ENCODE assay signal across 28 mouse cellular contexts in genomic region chr12:100012839-100013238, GRCm38 (mm10). TPM values are rescaled to one million over a fixed set of nuclear protein-coding genes. Genes with fewer than 3 reads are reported as not detected.
DNase-seq lines count a peak whose midpoint lies in the region; ATAC-seq and TF ChIP-seq lines count a peak whose summit lies in the region.
"Had no signal": no experiment of that assay in that cellular context is flagged by ENCODE, and none has a peak within 500 bp of the region (broad histone marks: within the 10 kb centered on the region; RNA-seq: fewer than 3 reads in every experiment).

No protein-coding gene starts in this region.

- ATAC-seq in liver, embryonic 12.5 days, result no peak
- ATAC-seq in monocyte, adult 5-6 weeks (replicated peaks; ENCODE audit: insufficient number of reproducible peaks, low FRiP score, low TSS enrichment, poor library complexity, severe bottlenecking), result peak; percentile 79
- ATAC-seq: forebrain, embryonic 15.5 days; Patski had no signal

- TF ChIP-seq CTCF in liver, adult 2 months (IDR thresholded peaks at IDR 0.05; ENCODE audit: low read depth, low read length), result no peak
- TF ChIP-seq CTCF in bone marrow macrophage, adult 2 months (IDR thresholded peaks at IDR 0.05; ENCODE audit: low read depth, low read length), result no peak

- no peak overlapping the region for H3K27ac ChIP-seq in liver, adult 2 months (replicated peaks; ENCODE audit: insufficient read depth, low read depth, low read length)
- H3K27ac ChIP-seq in liver, embryonic 12.5 days, result no peak overlapping the region
- H3K27ac ChIP-seq in bone marrow macrophage, adult 2 months (ENCODE audit: insufficient read depth, low read depth, low read length), result peak overlapping the region; percentile 73
- H3K27ac ChIP-seq in macrophage, result peak overlapping the region; percentile 73
- H3K27ac ChIP-seq: embryonic facial prominence, embryonic 10.5 days; embryonic facial prominence, embryonic 13.5 days; forebrain, embryonic 12.5 days; forebrain, embryonic 15.5 days; heart, adult 2 months; heart, embryonic 10.5 days; hindbrain, embryonic 12.5 days; hindbrain, embryonic 15.5 days had no signal

- no peaks in the 10 kb centered on the region for H3K36me3 ChIP-seq in liver, adult 2 months (ENCODE audit: control insufficient read depth, insufficient read depth, low read length)
- H3K36me3 ChIP-seq in liver, embryonic 12.5 days, result no peaks in the 10 kb centered on the region
- H3K36me3 ChIP-seq in macrophage (ENCODE audit: inconsistent target), result no peaks in the 10 kb centered on the region
- H3K36me3 ChIP-seq: embryonic facial prominence, embryonic 10.5 days; embryonic facial prominence, embryonic 13.5 days; forebrain, embryonic 12.5 days; forebrain, embryonic 15.5 days; G1E; heart, embryonic 10.5 days; hindbrain, embryonic 12.5 days; hindbrain, embryonic 15.5 days had no signal

- 87% methylated on average over 3 of the region's 3 CpGs for WGBS in liver, adult 2 months
- WGBS in liver, embryonic 12.5 days (ENCODE audit: insufficient replicate concordance), result 70% methylated on average over 3 of the region's 3 CpGs
- 45% methylated on average over 3 of the region's 3 CpGs for WGBS in macrophage (ENCODE audit: missing documents)

- no peak overlapping the region for H3K9ac ChIP-seq in liver, adult 2 months (ENCODE audit: low read depth, low read length)
- H3K9ac ChIP-seq in liver, embryonic 12.5 days, result no peak overlapping the region
- H3K9ac ChIP-seq: embryonic facial prominence, embryonic 13.5 days; forebrain, embryonic 12.5 days; forebrain, embryonic 15.5 days; hindbrain, embryonic 12.5 days; hindbrain, embryonic 15.5 days had no signal

- H3K4me1 ChIP-seq in liver, adult 2 months (ENCODE audit: control insufficient read depth, insufficient read depth, low read length), result no peaks in the 10 kb centered on the region
- no peaks in the 10 kb centered on the region for H3K4me1 ChIP-seq in liver, embryonic 12.5 days
- H3K4me1 ChIP-seq in bone marrow macrophage, adult 2 months (ENCODE audit: control insufficient read depth, insufficient read depth, low read length), result peaks cover 34% of the 10 kb centered on the region
- H3K4me1 ChIP-seq: embryonic facial prominence, embryonic 10.5 days; embryonic facial prominence, embryonic 13.5 days; forebrain, embryonic 12.5 days; forebrain, embryonic 15.5 days; heart, embryonic 10.5 days; hindbrain, embryonic 12.5 days; hindbrain, embryonic 15.5 days had no signal

- H3K9me3 ChIP-seq in liver, embryonic 12.5 days (replicated peaks), result no peaks in the 10 kb centered on the region
- H3K9me3 ChIP-seq: embryonic facial prominence, embryonic 10.5 days; embryonic facial prominence, embryonic 13.5 days; forebrain, embryonic 12.5 days; forebrain, embryonic 15.5 days; G1E; heart, embryonic 10.5 days; hindbrain, embryonic 12.5 days; hindbrain, embryonic 15.5 days had no signal

- H3K4me2 ChIP-seq in liver, embryonic 12.5 days, result no peak overlapping the region
- H3K4me2 ChIP-seq: embryonic facial prominence, embryonic 13.5 days; forebrain, embryonic 12.5 days; forebrain, embryonic 15.5 days; hindbrain, embryonic 12.5 days; hindbrain, embryonic 15.5 days had no signal

- no peaks in the 10 kb centered on the region for H3K27me3 ChIP-seq in liver, adult 2 months (ENCODE audit: control insufficient read depth, insufficient read depth, low read length)
- no peaks in the 10 kb centered on the region for H3K27me3 ChIP-seq in liver, embryonic 12.5 days (replicated peaks)
- H3K27me3 ChIP-seq: CH12.LX; embryonic facial prominence, embryonic 13.5 days; forebrain, embryonic 12.5 days; forebrain, embryonic 15.5 days; hindbrain, embryonic 12.5 days; hindbrain, embryonic 15.5 days had no signal

- H3K79me2 ChIP-seq in liver, adult 2 months (ENCODE audit: control insufficient read depth, insufficient read depth, low read length), result no peaks in the 10 kb centered on the region
- H3K79me2 ChIP-seq in macrophage (ENCODE audit: inconsistent target), result peaks cover 92% of the 10 kb centered on the region

- TF ChIP-seq POLR2A in liver, adult 2 months (IDR thresholded peaks at IDR 0.05; ENCODE audit: extremely low read depth, insufficient read depth, low read length), result no peak
- no peak for TF ChIP-seq POLR2A in bone marrow macrophage, adult 2 months (IDR thresholded peaks at IDR 0.05; ENCODE audit: borderline replicate concordance, low read depth, low read length)

- H3K4me3 ChIP-seq in liver, adult 2 months (ENCODE audit: insufficient read depth, low read depth, low read length), result no peak overlapping the region
- H3K4me3 ChIP-seq in liver, embryonic 12.5 days, result no peak overlapping the region
- no peak overlapping the region for H3K4me3 ChIP-seq in bone marrow macrophage, adult 2 months (ENCODE audit: insufficient read depth, low read length)
- H3K4me3 ChIP-seq in macrophage (ENCODE audit: inconsistent target), result no peak overlapping the region
- H3K4me3 ChIP-seq: embryonic facial prominence, embryonic 10.5 days; embryonic facial prominence, embryonic 13.5 days; erythroblast, embryonic 14.5 days; forebrain, embryonic 12.5 days; forebrain, embryonic 15.5 days; heart, adult 2 months; heart, embryonic 10.5 days; hindbrain, embryonic 12.5 days; hindbrain, embryonic 15.5 days had no signal

- DNase-seq in liver, adult 2 months (ENCODE audit: extremely low read depth, low read depth, low spot score), result peak; percentile 8
- no peak for DNase-seq in adrenal gland, postnatal 10 days
- DNase-seq in left cerebral cortex, adult 18-20 months (ENCODE audit: low spot score in 2 of 2), result no peak
- DNase-seq: adrenal gland, postnatal 14 days; B cell, adult 2 months; cerebellum, adult 11-12 months; cerebellum, adult 8-10 months; cerebellum, postnatal 10 days; cerebellum, postnatal 36 days; embryo, embryonic 11 days; gastrocnemius, postnatal 14 days; heart, adult 2 months had no signal

RNA-seq across cellular contexts. Expression of gene Kcnk13, which starts 48.5 kb away (rescaled TPM):
- total RNA-seq in liver, adult 2 months (2014; rRNA removed), result 0.34 and 0.65 TPM in 2 replicates
- polyA plus RNA-seq in liver, adult 2 months (2012; rRNA removed), result 0.22 and 0.23 TPM in 2 replicates
- polyA plus RNA-seq in liver, embryonic 12.5 days (2016; fragmentation: Nextera tagmentation; extraction: Ambion mirVana), result 0.46 and 0.59 TPM in 2 replicates
- 27.7 and 28.3 TPM in 2 replicates for polyA plus RNA-seq in bone marrow macrophage, adult 2 months (2012; ENCODE audit: insufficient read depth, insufficient read length, missing spikeins)
- total RNA-seq in macrophage (2018; cell fraction: chromatin; rRNA removed), result 10 to 100 TPM; 12.0 to 78.2 (median 28.1) TPM
- 10 to 100 TPM; 14.0 to 35.5 (median 22.2) TPM for total RNA-seq in macrophage (2018; cell fraction: cytosol; rRNA removed)
- 10 to 100 TPM; 26.0 to 83.7 (median 40.4) TPM for total RNA-seq in macrophage (2018; cell fraction: nucleus; rRNA removed)
- polyA plus RNA-seq in macrophage (2018), result 14.2 to 39.1 TPM (median 20.5 TPM) in 3 replicates
- 0.29 to 0.96 TPM (median 0.49 TPM) in 3 replicates for total RNA-seq in monocyte, adult 5-6 weeks (2017)
- 1 to 10 TPM in 1 of 2 experiments, under 1 TPM in 1; 0.78 to 1.3 TPM for total RNA-seq in adrenal gland, postnatal 10 days (2021)
- total RNA-seq in left cerebral cortex, adult 18-20 months (2021), result 10 to 100 TPM in 1 of 2 experiments, 1 to 10 TPM in 1; 8.3 to 10.4 TPM
- total RNA-seq: hematopoietic stem cell, adult 5-6 weeks had no signal
- polyA plus RNA-seq: erythroblast, embryonic 14.5 days; G1E; Patski had no signal

Comparison
In these comparisons a context has a peak if more than half of its experiments do, and no peak if none do; other contexts are left out.
1. H3K27ac ChIP-seq: peak in bone marrow macrophage, adult 2 months (single experiment) and macrophage (single experiment); none in liver, adult 2 months (single experiment) and liver, embryonic 12.5 days (single experiment).